Mouse (Mus musculus) cortical plate, adult 2 months (tissue): Measurements from ENCODE around the gene Lum. TPM values are rescaled to one million over a fixed set of nuclear protein-coding genes. Genes with fewer than 3 reads are reported as not detected.

Experiments used
- H3K27ac ChIP-seq: fragments of 200-500 bp; 2 replicates; pipeline ENCODE4 v1.5.1; 2012; ENCODE audit warnings: low read length, control low read depth, inconsistent platforms; ENCODE audit not compliant: insufficient read depth
- H3K4me1 ChIP-seq: fragments of 200-500 bp; 2 replicates; pipeline ENCODE4 v1.6.1; 2011; ENCODE audit warnings: low read length; ENCODE audit not compliant: control insufficient read depth, insufficient read depth
- H3K4me3 ChIP-seq: fragments of 200-500 bp; 2 replicates; pipeline ENCODE4 v1.5.1; 2011; ENCODE audit warnings: mild to moderate bottlenecking, low read length, control low read depth; ENCODE audit not compliant: insufficient read depth
- CTCF ChIP-seq: fragments of 200-500 bp; IDR thresholded peaks from 2 replicates; pipeline ENCODE4 v1.5.1; 2011; ENCODE audit warnings: mild to moderate bottlenecking, control low read depth, low read length; ENCODE audit not compliant: insufficient read depth; ENCODE audit errors: extremely low read depth
- POLR2A ChIP-seq: fragments of 200-500 bp; IDR thresholded peaks from 2 replicates; pipeline ENCODE4 v1.6.1; 2011; ENCODE audit warnings: mild to moderate bottlenecking, low read length, control low read depth; ENCODE audit not compliant: insufficient read depth; ENCODE audit errors: extremely low read depth
- polyA plus RNA-seq: library from polyadenylated mRNA; depleted of rRNA; stranded (reverse); fragments of >200 nt; gene quantifications from 2 replicates; pipeline ENCODE4 v1.2.3, GENCODE M21; 2012; rRNA removed

Gene Lum
- polyA plus RNA-seq, result 3.3 and 3.7 TPM in 2 replicates

GRCm38 (mm10) chr10:97564957-97565856 is at the start of gene Lum:
Lum (plus strand) TSS chr10:97565128.
- H3K4me3 ChIP-seq, result no peak within 1 kb of the TSS
- no peaks in the 10 kb centered on the region for H3K4me1 ChIP-seq
- TF ChIP-seq CTCF, result no peak
- TF ChIP-seq POLR2A, result no peak
- H3K27ac ChIP-seq, result no peak within 1 kb of the TSS

GRCm38 (mm10) chr10:97523366-97523765 is 41.6 kb upstream of the Lum start:
- H3K27ac ChIP-seq, result no peak overlapping the region
- TF ChIP-seq CTCF, result no peak
- TF ChIP-seq POLR2A, result no peak
- no peaks in the 10 kb centered on the region for H3K4me1 ChIP-seq
- no peak overlapping the region for H3K4me3 ChIP-seq

- Histone ChIP-seq H3K4me3 (no peak overlapping the region), H3K27ac (no peak overlapping the region), H3K4me1 (no peaks in the 10 kb centered on the region)
- TF ChIP-seq POLR2A (no peak), CTCF (no peak)
Observed at GRCm38 (mm10) chr10:97535697-97536096, 29.2 kb upstream of the Lum start.

- H3K4me3 ChIP-seq, result no peak overlapping the region
- no peak overlapping the region for H3K27ac ChIP-seq
- no peak for TF ChIP-seq POLR2A
- no peak for TF ChIP-seq CTCF
- no peaks in the 10 kb centered on the region for H3K4me1 ChIP-seq
Observed at GRCm38 (mm10) chr10:97536921-97537320, 28.0 kb upstream of the Lum start.

- TF ChIP-seq CTCF, result no peak
- no peak for TF ChIP-seq POLR2A
- H3K4me3 ChIP-seq, result no peak overlapping the region
- no peak overlapping the region for H3K27ac ChIP-seq
- no peaks in the 10 kb centered on the region for H3K4me1 ChIP-seq
Observed at GRCm38 (mm10) chr10:97538202-97538601, 26.7 kb upstream of the Lum start.

GRCm38 (mm10) chr10:97547740-97548139 is 17.2 kb upstream of the Lum start:
- TF ChIP-seq CTCF (no peak), POLR2A (no peak)
- H3K4me3 ChIP-seq, result no peak overlapping the region
- H3K27ac ChIP-seq, result no peak overlapping the region
- no peaks in the 10 kb centered on the region for H3K4me1 ChIP-seq

GRCm38 (mm10) chr10:97567489-97568135 is 2.7 kb downstream of the Lum start:
- Histone ChIP-seq H3K4me3 (no peak overlapping the region), H3K4me1 (no peaks in the 10 kb centered on the region), H3K27ac (no peak overlapping the region)
- TF ChIP-seq CTCF, result no peak
- TF ChIP-seq POLR2A, result no peak

- H3K4me1 ChIP-seq, result no peaks in the 10 kb centered on the region; the same call in 1 of the 2 replicates
- no peak overlapping the region for H3K4me3 ChIP-seq
- TF ChIP-seq POLR2A (no peak), CTCF (no peak)
- H3K27ac ChIP-seq, result no peak overlapping the region
Observed at GRCm38 (mm10) chr10:97582543-97583231, 17.8 kb downstream of the Lum start.

- no peaks in the 10 kb centered on the region; the same call in 1 of the 2 replicates for H3K4me1 ChIP-seq
- no peak overlapping the region for H3K27ac ChIP-seq
- H3K4me3 ChIP-seq, result no peak overlapping the region
- TF ChIP-seq CTCF, result no peak
- no peak for TF ChIP-seq POLR2A
Observed at GRCm38 (mm10) chr10:97584176-97584575, 19.2 kb downstream of the Lum start.

- H3K27ac ChIP-seq, result no peak overlapping the region
- no peak for TF ChIP-seq POLR2A
- TF ChIP-seq CTCF, result no peak
- H3K4me3 ChIP-seq, result no peak overlapping the region
- H3K4me1 ChIP-seq, result no peaks in the 10 kb centered on the region; the same call in 1 of the 2 replicates
Observed at GRCm38 (mm10) chr10:97587159-97587558, 22.2 kb downstream of the Lum start.
